Mouse (Mus musculus) midbrain, embryonic 14.5 days (tissue): ENCODE results near the gene Txnip. TPM values are rescaled to one million over a fixed set of nuclear protein-coding genes. Genes with fewer than 3 reads are reported as not detected.

Experiments used
- ATAC-seq: fragments of 200-750 bp; cut with Nextera tagmentation; 2 replicates; pipeline ENCODE4 v1.8.0; 2017; ENCODE audit warnings: moderate number of reproducible peaks, moderate library complexity; ENCODE audit not compliant: low FRiP score, low TSS enrichment
- DNase-seq: peaks from one replicate; pipeline ENCODE4 v3.0.0-alpha.2; 2015
- H3K27ac ChIP-seq: fragments of 300-500 bp; sonication (generic); replicated peaks from 2 replicates; pipeline ENCODE4 v1.5.1; 2014; ENCODE audit warnings: mild to moderate bottlenecking, low read depth, low read length, moderate library complexity
- H3K27me3 ChIP-seq: fragments of 300-500 bp; sonication (generic); 2 replicates; pipeline ENCODE4 v1.6.1; 2014; ENCODE audit warnings: low read length, control low read depth, mixed read lengths; ENCODE audit not compliant: control insufficient read depth, insufficient read depth
- H3K36me3 ChIP-seq: fragments of 300-500 bp; sonication (generic); 2 replicates; pipeline ENCODE4 v1.6.1; 2014; ENCODE audit warnings: low read length, control low read depth; ENCODE audit not compliant: control insufficient read depth, insufficient read depth
- H3K4me1 ChIP-seq: fragments of 300-500 bp; sonication (generic); 2 replicates; pipeline ENCODE4 v1.6.1; 2014; ENCODE audit warnings: mild to moderate bottlenecking, antibody characterized with exemption, low read length, control low read depth; ENCODE audit not compliant: control insufficient read depth, insufficient read depth
- H3K4me2 ChIP-seq: fragments of 300-500 bp; sonication (generic); 2 replicates; pipeline ENCODE4 v1.6.1; 2014; ENCODE audit warnings: mild to moderate bottlenecking, low read length, moderate library complexity
- H3K4me3 ChIP-seq: fragments of 300-500 bp; sonication (generic); replicated peaks from 2 replicates; pipeline ENCODE4 v1.5.1; 2014; ENCODE audit warnings: low read depth, low read length
- H3K9ac ChIP-seq: fragments of 300-500 bp; sonication (generic); replicated peaks from 2 replicates; pipeline ENCODE4 v1.6.1; 2014; ENCODE audit warnings: mild to moderate bottlenecking, low read length, moderate library complexity
- H3K9me3 ChIP-seq: fragments of 300-500 bp; sonication (generic); 2 replicates; pipeline ENCODE4 v1.6.1; 2016; ENCODE audit warnings: low read length, control low read depth, mixed read lengths; ENCODE audit not compliant: control insufficient read depth
- WGBS: fragments of 180-500 bp; shearing (Covaris S2); extraction: QIAGEN DNeasy Blood & Tissue Kit; methylation state at CpG from one replicate; pipeline ENCODE4 v1.1.7; 2014; 5-methylcytosine and 5-hydroxymethylcytosine counted together
- polyA plus RNA-seq: library from polyadenylated mRNA; unstranded; fragments of >200 nt; fragmentation: Nextera tagmentation; extraction: Ambion mirVana; gene quantifications from 2 replicates; pipeline ENCODE4 v1.2.1, GENCODE M21; 2014

The Txnip gene
- polyA plus RNA-seq, 1 experiment from 2014 or later: 60.1 TPM

GRCm38 (mm10) chr3:96546880-96547279 lies 10.9 kb upstream of the Txnip start:
- Histone ChIP-seq H3K36me3 (no peaks in the 10 kb centered on the region), H3K9ac (no peak overlapping the region), H3K9me3 (no peaks in the 10 kb centered on the region), H3K4me2 (peak overlapping the region; percentile 13; the same call in 1 of the 2 replicates), H3K27me3 (peaks cover 4% of the 10 kb centered on the region; the same call in 1 of the 2 replicates), H3K4me3 (no peak overlapping the region), H3K4me1 (no peaks in the 10 kb centered on the region), H3K27ac (no peak overlapping the region)
- WGBS: 49% methylated on average over 4 of the region's 4 CpGs
- no peak for ATAC-seq
- DNase-seq: no peak

DNA sequence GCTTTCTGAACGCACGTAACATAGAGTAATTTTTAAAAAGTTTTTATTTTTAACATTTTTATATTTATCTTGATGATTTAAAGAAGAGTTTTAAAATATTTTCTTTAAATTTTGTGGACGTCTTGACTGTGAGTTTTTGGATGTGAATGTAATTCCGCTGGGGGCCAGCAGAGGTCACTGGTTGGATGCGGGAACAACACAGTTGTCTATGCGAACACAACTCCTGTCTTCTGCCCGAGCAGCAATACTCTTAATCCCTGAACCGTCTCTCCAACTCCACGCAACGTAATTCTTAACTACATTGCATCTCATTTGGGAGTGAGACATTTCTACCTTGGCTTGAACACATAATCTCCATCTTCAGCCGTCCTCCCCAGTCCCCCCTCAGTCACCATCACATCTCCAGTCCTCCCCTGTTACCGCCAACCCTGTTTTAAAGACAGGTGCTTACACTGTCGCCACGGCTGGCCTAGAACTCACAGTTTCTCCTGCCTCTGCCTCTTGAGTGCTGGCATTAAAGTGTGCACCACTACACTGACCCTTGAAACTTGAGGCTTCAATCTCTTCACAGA lies 10.3 kb upstream of the Txnip start:
- ATAC-seq (no peak), DNase-seq (peak; percentile 86)
- Histone ChIP-seq H3K27me3 (peaks cover 4% of the 10 kb centered on the region; the same call in 1 of the 2 replicates), H3K4me3 (no peak overlapping the region), H3K9me3 (no peaks in the 10 kb centered on the region), H3K4me1 (no peaks in the 10 kb centered on the region), H3K9ac (no peak overlapping the region), H3K27ac (no peak overlapping the region), H3K36me3 (no peaks in the 10 kb centered on the region), H3K4me2 (peak overlapping the region; percentile 34)
- 7% methylated on average over 14 of the region's 14 CpGs for WGBS

DNA sequence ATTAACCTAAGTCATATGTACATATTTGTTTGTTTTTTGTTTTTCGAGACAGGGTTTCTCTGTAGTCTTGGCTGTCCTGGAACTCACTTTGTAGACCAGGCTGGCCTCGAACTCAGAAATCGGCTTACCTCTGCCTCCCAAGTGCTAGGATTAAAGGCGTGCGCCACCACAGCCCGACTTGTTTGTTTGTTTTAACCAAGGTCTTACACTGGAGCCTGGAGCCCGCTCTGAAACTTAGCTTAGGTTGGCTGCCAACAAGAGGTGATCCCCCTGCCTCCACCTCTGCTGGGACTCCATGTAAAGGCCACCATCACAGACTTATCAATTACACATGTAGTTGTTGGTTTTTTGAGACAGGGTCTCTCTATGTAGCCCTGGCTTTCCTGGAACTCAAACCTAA lies 8.9 kb upstream of the Txnip start:
- Histone ChIP-seq H3K27ac (no peak overlapping the region), H3K27me3 (peaks cover 4% of the 10 kb centered on the region; the same call in 1 of the 2 replicates), H3K4me1 (no peaks in the 10 kb centered on the region), H3K36me3 (no peaks in the 10 kb centered on the region), H3K9me3 (no peaks in the 10 kb centered on the region), H3K4me2 (no peak overlapping the region), H3K4me3 (no peak overlapping the region), H3K9ac (no peak overlapping the region)
- ATAC-seq (no peak), DNase-seq (no peak)
- 85% methylated on average over 7 of the region's 7 CpGs for WGBS

- H3K4me2 ChIP-seq: no peak overlapping the region
- ATAC-seq: no peak
- WGBS: 80% methylated on average over 5 of the region's 5 CpGs
- no peak for DNase-seq
- no peak overlapping the region for H3K4me3 ChIP-seq
- no peak overlapping the region for H3K27ac ChIP-seq
- H3K4me1 ChIP-seq: no peaks in the 10 kb centered on the region
- no peaks in the 10 kb centered on the region for H3K9me3 ChIP-seq
- H3K9ac ChIP-seq: no peak overlapping the region
- H3K27me3 ChIP-seq: peaks cover 4% of the 10 kb centered on the region; the same call in 1 of the 2 replicates
- no peaks in the 10 kb centered on the region for H3K36me3 ChIP-seq
Observed at GRCm38 (mm10) chr3:96549346-96549745, 8.4 kb upstream of the Txnip start.

DNA sequence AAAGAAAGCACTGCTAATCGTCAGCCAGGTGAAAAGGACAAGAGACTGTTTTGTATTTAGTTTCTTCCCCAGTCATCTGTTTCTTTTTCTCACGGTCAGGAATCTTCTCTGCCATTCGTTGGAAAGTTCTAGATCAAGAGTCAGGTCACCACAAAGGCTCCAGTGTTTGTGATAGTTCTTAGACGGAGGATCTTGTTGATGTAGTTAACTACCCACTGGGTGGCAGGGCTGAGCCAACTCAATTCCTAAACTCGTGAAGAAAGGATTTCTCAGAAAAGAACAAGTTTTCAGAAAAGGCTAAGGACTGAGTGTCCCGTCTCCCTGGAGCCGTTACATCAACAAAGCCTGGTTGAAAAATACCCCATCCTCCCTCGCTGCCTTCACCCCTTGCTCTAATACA lies 6.6 kb upstream of the Txnip start:
- Histone ChIP-seq H3K9me3 (no peaks in the 10 kb centered on the region), H3K36me3 (no peaks in the 10 kb centered on the region), H3K4me1 (no peaks in the 10 kb centered on the region), H3K4me3 (no peak overlapping the region), H3K27me3 (peaks cover 3% of the 10 kb centered on the region; the same call in 1 of the 2 replicates), H3K4me2 (no peak overlapping the region), H3K27ac (no peak overlapping the region), H3K9ac (no peak overlapping the region)
- DNase-seq (peak; percentile 81), ATAC-seq (no peak)
- WGBS: 23% methylated on average over 8 of the region's 8 CpGs

DNA sequence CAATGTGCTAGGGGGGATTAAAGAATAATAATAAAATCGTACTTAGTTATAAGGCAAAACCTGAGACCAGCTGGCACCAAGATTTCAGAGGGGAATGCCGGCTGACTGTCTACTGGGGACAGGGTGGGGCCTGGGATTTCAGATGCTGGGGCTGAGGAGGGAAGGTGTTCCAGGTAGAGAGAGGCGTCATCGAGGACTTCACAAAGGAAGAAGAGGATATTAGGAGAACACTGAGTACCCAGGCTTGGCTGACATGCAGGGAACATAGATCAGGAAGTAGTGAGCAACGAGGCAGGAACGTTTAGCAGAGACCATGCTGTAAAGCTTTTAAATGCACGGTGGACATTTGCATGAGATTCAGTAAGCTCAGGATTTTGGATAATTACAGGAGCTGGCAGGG lies 5.9 kb upstream of the Txnip start:
- H3K27me3 ChIP-seq: no peaks in the 10 kb centered on the region
- H3K9ac ChIP-seq: no peak overlapping the region
- H3K4me2 ChIP-seq: no peak overlapping the region
- H3K4me1 ChIP-seq: peaks cover 5% of the 10 kb centered on the region; the same call in 1 of the 2 replicates
- no peak for DNase-seq
- WGBS: 81% methylated on average over 7 of the region's 7 CpGs
- no peaks in the 10 kb centered on the region for H3K9me3 ChIP-seq
- ATAC-seq: no peak
- no peak overlapping the region for H3K4me3 ChIP-seq
- no peaks in the 10 kb centered on the region for H3K36me3 ChIP-seq
- H3K27ac ChIP-seq: no peak overlapping the region

DNA sequence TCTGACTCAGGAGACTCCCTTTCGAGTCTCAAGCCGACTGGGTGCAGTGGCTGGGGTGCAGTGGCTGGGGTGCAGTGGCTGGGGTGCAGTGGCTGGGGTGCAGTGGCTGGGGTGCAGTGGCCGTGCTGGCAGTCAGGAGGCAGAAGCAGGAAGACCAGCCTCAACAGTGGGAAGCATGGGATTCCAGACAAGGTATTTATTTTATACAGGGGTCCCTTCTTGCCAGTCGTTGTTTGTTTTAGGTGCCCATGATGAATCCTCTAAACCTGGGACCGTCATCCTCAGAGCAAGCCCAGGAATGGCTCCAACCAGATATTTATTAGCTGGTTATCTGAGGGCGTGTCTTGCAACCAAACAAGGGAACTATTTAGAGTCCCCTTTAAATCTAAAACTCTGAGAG lies 4.2 kb upstream of the Txnip start:
- Histone ChIP-seq H3K4me2 (no peak overlapping the region), H3K27me3 (no peaks in the 10 kb centered on the region), H3K9ac (no peak overlapping the region), H3K36me3 (no peaks in the 10 kb centered on the region), H3K27ac (no peak overlapping the region), H3K4me1 (peaks cover 9% of the 10 kb centered on the region; the same call in 1 of the 2 replicates), H3K9me3 (no peaks in the 10 kb centered on the region), H3K4me3 (no peak overlapping the region)
- DNase-seq (no peak), ATAC-seq (no peak)
- WGBS: 85% methylated on average over 6 of the region's 6 CpGs

DNA sequence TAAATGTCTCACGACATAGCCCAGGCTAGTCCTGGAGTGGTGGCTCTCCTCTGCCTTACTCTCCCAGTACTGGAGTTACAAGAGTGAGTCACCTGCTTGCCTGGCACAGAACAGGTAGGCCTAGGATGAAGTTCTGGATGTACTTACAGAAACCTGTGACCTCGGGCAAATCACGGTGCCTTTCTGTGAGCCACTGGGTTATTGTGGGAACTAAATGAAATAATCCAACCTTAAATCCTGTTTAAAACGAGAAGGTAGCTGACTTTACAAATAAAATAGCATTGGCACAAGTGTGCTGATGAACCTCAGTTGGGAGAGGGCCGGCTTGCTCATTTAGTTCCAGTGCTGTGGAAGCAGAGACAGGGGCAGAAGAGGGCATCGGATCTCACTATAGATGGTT lies 3.5 kb upstream of the Txnip start:
- no peaks in the 10 kb centered on the region for H3K9me3 ChIP-seq
- no peak overlapping the region for H3K27ac ChIP-seq
- no peak overlapping the region for H3K9ac ChIP-seq
- H3K4me2 ChIP-seq: no peak overlapping the region
- H3K4me1 ChIP-seq: peaks cover 15% of the 10 kb centered on the region
- DNase-seq (no peak), ATAC-seq (no peak)
- H3K36me3 ChIP-seq: no peaks in the 10 kb centered on the region
- no peak overlapping the region for H3K4me3 ChIP-seq
- no peaks in the 10 kb centered on the region for H3K27me3 ChIP-seq
- 86% methylated on average over 6 of the region's 6 CpGs for WGBS

DNA sequence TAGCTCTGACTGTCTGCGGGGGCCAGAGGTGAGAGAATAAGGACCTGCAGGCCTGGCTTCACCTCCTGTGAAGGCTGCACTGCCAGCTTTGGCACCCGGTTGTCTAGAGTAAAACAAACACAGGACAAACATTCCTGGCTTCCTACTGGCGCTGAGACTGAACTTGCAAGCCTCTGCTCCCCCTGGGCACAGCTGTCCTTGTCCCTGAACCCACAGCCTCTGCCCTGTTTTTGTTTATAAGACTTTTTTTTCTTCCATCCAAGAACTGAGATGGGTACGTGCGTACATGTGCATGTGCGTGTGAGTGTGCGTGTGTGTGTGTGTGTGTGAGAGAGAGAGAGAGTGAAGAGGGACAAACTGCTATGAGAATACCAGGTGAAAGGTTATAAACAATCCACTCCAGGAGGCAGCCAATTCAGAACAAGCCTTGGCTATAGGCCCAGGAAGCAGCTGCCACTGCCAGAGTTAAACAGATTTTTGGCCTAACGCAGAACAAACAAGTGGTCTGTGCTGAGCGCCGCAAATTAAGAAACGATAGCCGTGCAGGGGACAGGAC lies 2.6 kb upstream of the Txnip start:
- Histone ChIP-seq H3K9ac (no peak overlapping the region), H3K9me3 (no peaks in the 10 kb centered on the region), H3K27ac (peak overlapping the region; percentile 37; the same call in 1 of the 2 replicates), H3K27me3 (no peaks in the 10 kb centered on the region), H3K4me3 (no peak overlapping the region), H3K36me3 (peaks cover 7% of the 10 kb centered on the region), H3K4me2 (no peak overlapping the region), H3K4me1 (peaks cover 24% of the 10 kb centered on the region)
- ATAC-seq (no peak), DNase-seq (peak; percentile 67)
- 46% methylated on average over 12 of the region's 12 CpGs for WGBS
